Mouse (Mus musculus): ENCODE measurements around the gene Spint1.

The Spint1 gene

GRCm38 (mm10) chr2:119294411-119294810, 57.2 kb downstream of the Spint1 start:
- DNase-seq: no peak

DNA sequence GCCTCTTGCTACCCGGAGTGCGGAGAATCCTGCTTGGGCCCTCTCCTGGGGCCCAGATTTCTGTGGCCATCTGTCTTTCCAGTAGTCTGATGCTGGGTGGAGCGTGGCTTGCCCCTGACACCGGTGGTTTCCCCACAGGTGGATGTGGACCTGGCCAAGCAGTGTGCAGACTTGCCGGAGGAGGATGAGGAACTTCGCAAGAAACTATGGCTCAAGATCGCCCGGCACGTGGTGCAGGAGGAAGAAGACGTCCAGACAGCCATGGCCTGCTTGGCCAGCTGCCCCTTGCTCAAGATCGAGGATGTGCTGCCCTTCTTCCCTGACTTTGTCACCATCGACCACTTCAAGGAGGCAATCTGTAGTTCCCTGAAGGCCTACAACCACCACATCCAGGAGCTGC, 59.6 kb downstream of the Spint1 start:
- no peak for DNase-seq

GRCm38 (mm10) chr2:119297506-119297905, 60.3 kb downstream of the Spint1 start:
- no peak for DNase-seq

GRCm38 (mm10) chr2:119298330-119298729, 61.2 kb downstream of the Spint1 start:
- no peak for DNase-seq

- no peak for DNase-seq
Measured at GRCm38 (mm10) chr2:119298839-119299238, 61.7 kb downstream of the Spint1 start.
